Mouse (Mus musculus): ENCODE data around the gene Gm10273. TPM values are rescaled to one million over a fixed set of nuclear protein-coding genes. Genes with fewer than 3 reads are reported as not detected.

The Gm10273 gene
- total RNA-seq, 2 experiments from 2014 or later: 33.3 to 55.3 TPM

DNA sequence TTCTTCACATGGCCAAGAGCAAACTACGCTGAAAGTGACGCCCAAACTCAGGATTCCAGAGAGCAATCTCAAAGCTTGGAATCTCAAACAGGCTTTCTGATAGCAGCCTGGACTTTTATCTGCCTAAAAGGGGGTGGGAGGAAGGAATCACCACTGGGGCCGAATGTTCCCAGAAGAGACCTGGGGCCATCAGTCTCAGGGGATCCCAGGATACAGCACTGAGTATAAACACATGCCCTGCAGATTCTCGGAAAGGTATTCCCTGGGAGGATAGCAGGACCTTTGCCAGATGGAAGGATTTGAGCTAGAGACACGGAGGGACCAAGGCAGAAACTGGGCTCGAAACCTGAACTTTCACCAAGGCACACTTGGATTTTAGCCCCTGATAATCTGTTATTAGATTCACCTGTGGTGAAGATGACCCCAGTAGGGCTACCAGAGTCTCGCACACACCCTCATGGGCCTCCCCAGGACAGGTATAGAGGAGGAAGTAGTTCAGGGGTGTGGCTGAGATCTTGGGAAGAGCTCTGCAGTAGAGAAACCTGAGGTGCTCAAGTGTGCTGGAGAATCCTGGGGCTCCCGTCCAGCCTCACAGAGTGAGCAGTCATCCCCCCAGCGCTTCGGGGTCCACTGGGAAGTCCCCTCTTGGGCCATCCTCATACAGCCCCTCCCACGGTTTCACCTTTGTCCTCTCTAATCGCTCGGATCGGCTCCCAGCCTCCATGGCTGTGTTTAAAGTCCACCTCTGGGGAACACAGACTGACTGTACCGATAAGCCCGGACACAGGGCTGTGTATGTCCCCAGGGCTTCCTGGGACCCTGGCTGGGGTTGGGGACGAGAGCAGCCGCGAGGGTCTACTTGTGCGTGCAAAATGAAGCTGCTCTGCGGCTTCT is 7.7 kb downstream of the Gm10273 start, which contains the start of gene Pla2g12b:
Pla2g12b (plus strand) TSS at position 762 of the 894 bp plus-strand sequence.
- ATAC-seq (ENCODE audit: poor library complexity, severe bottlenecking): no peak

DNA sequence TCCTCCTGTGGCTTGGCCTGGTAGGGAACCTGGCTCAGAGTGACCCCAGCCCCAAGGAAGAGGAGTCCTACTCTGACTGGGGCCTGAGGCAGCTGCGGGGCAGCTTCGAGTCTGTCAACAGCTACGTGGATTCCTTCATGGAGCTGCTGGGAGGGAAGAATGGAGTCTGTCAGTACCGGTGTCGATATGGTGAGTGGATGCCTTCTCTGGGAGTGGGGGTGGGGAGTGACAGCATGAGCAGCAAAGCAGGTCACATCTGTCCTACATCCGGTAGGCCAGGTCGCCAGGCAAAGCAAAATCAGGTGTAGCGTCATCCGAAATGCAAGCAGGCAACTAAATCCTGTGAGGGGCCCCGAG is 8.3 kb downstream of the Gm10273 start:
- ATAC-seq (ENCODE audit: poor library complexity, severe bottlenecking): no peak

DNA sequence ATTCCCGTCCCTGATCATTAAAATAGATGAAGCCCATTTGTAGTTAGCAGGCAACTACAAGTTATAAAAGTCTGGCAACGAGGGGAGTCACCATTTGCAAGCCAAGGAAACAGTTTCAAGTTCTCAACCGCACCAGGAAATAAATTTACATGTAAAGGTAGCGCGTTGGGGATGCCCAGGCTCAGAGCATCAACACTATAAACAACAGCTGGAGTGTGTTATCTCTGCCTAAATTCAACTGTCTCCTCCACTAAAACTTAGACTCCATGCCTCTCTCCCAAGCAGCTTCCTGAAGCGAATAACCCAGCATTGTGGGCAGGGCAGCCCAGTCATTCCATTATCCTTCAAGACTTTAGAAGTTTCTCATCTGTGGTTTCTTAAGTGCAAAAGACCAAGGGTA is 13.1 kb downstream of the Gm10273 start:
- no peak for ATAC-seq (ENCODE audit: poor library complexity, severe bottlenecking)

DNA sequence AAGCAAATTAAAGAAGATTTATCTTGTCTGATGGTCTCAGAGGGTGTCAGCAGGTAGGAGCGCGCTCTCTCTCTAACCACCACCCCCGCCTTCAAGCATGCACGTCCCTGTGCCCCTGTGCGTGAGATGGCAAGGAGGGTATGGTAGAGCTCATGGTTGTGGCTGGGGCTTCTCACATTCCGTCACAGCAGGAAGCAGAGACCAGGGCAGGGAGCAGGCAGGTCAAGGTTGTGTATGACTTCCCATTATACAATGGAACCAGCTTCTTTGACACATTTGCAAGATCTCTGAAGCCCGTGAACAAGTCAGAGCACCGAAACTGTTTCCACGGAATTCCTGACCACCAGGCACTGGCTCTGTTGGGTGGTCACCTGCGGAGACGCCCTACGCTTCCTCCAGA is 14.8 kb downstream of the Gm10273 start:
- no peak for ATAC-seq (ENCODE audit: poor library complexity, severe bottlenecking)

DNA sequence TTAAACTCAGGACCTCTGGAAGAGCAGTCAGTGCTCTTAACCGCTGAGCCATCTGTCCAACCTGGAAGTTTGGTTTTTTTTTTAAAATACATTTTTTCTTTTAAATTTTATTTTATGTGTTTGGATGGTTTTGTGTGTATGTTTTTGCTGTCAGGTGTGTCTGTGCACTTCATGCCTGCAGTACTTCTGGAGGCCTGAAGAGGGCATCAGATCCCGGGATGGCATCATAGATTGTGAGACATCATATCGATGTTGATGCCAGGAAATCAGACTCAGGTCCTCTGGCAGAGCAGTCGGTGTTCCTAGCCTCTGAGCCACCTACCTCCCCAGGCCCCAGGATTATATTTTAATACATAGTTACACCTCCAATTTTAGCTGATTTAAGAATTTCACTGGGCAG is 18.3 kb downstream of the Gm10273 start:
- ATAC-seq (ENCODE audit: poor library complexity, severe bottlenecking): no peak

DNA sequence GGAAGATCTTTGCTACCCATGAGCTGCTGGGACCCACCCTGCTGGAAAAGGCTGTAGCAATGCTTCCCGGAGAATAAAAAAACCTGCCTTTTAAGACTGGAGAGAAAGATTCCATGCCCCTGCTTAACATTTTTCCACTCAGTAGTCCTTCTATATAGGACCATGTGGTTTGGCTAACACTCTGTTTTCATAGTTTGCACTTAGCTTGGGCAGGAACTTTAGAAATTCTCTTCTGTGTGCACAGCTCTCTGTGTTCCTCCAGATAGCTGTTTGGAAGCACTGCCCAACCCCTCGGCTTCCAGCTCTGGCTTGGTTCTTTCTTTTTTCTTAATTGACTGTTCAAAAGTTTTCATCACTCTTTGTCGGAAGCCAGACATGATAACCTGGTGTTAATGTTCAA is 21.2 kb downstream of the Gm10273 start:
- ATAC-seq (ENCODE audit: poor library complexity, severe bottlenecking): no peak

DNA sequence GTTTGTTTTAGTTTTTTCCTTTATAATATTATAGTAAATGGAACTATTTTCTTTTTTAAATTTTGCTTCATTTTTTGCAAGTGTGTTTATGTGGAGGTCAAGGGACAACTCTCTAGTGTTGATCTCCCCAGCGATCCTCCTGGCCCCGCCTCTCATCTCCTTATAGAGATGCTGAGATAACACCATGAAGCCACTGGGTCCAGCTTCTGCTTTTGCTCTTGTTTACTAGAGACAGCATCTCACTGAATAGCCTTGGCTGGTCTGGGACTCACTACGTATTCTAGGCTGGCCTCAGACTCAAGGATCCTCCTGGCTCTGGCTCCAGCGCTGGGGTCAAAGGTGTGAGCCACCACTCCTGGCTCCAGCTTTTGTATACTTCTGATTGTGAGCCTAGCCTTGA is 24.1 kb downstream of the Gm10273 start:
- ATAC-seq (ENCODE audit: poor library complexity, severe bottlenecking): peak; percentile 62

DNA sequence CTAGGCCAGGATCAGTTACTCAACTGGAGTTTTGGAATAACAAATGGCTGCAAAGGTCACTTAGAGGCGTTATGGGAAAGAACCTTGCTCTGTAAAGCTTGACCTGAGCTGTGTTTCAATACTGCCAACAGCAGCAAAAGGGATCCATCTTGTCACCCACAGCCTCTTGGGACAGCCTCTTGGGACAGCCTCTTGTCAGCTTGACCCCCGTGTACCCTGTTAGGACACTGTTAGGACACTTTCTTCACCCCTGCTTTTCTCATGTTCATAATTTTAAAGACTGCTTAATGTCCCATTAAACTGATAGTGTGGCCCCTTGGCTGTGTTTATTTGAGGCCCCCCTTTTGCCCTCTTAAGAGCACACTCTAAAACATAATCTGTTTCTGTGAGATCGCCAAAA is 29.0 kb downstream of the Gm10273 start:
- no peak for ATAC-seq (ENCODE audit: poor library complexity, severe bottlenecking)

DNA sequence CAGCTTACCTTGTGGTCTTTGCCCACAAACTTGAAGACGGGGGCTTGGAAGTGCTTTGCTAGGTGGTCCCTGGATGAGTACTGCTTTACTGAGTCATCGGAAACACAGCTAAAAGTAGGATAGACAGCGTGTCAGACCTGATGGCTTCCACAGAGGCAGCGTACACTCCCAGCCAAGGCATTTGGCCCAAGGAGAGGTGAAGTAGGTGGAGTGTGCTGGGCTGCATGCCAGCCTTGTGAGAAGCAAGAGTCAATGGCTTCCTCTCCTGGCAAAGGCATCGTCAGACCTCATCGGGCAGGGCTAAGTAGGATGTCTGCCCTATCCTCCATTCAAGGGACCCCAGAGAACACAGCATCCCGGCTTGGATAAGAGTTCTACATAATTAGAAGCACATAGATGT is 29.9 kb downstream of the Gm10273 start:
- ATAC-seq (ENCODE audit: poor library complexity, severe bottlenecking): no peak

DNA sequence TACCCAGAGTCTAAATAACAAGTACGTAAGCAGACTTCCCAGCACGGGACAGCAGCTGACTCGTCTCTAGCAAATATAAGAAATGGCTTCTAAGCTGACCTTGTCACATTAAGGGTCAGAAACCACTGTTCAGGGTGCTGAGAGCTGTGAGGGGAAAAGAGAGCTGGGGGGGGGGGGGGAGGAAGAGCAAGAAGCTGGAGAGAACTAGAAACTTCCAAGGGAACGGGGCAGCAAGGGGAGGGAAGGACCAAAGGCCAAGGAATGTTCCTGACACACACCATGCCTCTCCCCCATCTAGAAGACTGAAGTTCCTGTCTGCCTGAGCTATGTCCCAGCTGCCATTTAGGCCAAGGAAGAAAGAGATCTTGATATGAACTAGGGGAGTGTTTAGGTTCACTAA is 30.9 kb downstream of the Gm10273 start:
- no peak for ATAC-seq (ENCODE audit: poor library complexity, severe bottlenecking)

DNA sequence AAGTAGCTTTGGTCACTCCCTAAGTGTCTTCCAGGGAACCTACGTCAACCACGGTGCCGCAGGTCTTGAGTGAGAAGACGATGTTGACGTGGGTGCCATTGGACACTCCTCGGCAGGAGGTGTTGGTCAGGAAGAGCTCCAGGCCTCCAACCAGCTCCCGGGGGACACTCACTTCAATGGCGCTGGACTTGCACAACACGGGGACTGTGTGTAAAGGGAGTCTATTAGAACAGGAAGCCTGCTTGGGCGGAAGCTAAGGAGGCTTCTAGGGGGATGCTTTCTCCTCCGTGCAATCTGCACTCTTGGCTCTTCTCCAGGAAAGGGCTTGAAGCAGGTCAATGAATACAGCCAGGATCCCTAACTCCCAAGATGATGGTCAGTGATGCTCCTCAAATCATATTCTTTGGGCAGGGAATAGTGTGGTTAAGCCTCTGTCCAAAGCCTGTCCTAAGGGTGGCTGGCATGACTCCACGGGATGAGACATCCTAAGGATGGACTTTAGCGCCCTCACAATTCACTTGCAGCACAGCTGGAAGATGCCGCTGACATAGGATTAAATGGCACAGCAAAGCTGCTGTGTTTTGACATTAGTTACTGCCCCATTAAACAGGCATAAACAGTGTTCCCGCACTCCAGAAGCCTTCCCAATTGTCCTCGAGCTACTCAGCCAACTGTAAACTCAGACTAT is 34.2 kb downstream of the Gm10273 start:
- no peak for ATAC-seq (ENCODE audit: poor library complexity, severe bottlenecking)

DNA sequence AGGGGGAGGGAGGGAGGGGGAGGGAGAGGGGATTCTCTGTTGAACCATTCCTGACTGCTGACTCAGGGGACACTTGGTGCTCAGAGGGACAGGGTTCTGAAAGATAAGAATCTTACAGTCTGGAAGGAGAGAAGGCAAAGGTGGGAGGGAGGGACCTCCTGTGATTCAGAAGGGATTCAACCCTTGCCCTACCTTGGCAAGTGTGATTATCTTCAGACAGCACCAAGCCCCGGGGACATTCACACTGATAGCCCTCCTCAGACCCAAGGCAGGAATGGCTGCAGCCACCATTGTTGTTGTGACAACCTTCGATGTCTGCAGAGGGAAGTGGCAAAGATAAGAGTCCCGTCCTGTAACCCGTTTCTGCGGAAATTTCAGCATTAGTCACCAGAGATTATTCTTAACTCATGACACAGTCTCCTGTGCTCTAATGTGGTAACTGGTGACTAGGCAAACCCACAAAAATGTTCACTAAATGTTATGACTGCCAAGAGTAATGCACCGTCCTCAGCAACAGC is 35.3 kb downstream of the Gm10273 start:
- peak; percentile 92 for ATAC-seq (ENCODE audit: poor library complexity, severe bottlenecking)

DNA sequence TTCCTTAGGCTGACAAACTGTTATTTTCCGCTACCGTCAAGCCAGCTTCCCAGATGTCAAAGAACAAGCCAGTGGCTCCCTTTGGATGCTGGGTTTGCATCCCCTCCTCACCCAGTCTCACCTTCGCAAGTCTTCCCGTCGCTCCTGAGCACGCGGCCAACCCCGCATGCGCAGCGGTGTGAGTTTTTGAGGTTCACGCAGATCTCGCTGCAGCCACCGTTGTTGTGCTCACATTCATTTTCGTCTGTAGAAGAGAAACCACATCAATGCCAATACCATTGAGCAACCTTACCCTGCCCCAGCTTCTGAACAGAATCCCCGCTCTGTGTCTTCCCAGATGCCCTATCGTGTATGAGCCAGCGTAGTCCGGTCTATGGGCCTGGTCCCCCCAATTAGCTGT is 40.3 kb downstream of the Gm10273 start:
- ATAC-seq (ENCODE audit: poor library complexity, severe bottlenecking): no peak

DNA sequence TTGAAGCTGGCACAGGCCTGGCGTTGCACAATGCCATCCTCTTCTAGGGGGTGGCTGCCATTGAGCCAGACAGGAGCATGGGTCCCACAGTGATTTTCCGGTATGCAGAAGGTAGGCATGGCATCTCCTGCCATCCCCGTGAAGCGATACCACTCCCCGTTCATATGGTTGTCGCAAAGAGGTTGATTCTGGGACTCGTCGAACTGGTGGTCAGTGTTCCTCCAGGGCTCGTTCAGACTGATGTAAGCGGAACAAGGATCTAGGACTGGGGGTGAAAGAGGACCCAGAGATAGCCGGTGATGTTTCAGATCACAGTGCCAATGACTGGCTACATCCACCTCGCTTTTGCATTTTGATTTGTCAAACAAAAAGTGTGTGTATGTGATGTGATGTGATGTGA is 43.2 kb downstream of the Gm10273 start:
- ATAC-seq (ENCODE audit: poor library complexity, severe bottlenecking): no peak

DNA sequence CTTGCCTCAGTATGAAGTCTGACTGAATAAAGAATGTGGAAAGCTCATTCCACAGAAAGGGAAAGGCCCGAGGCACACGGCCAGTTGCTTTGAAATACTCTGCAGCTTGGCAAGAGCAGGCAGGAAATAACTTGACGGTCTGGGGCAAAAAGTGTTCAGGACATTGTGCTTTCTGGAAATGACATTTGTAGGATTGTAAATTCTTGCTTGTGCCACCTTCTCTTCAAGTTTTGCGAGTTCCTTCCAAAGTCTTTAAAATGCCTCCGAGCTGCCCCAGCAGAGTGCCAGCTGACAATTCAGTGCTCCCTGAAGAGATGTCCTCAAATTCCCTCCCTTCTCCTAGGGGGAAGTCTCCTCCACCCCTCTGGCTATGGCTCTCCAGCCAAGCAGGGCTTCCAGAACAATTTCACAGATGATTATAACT is 44.1 kb downstream of the Gm10273 start:
- no peak for ATAC-seq (ENCODE audit: poor library complexity, severe bottlenecking)

DNA sequence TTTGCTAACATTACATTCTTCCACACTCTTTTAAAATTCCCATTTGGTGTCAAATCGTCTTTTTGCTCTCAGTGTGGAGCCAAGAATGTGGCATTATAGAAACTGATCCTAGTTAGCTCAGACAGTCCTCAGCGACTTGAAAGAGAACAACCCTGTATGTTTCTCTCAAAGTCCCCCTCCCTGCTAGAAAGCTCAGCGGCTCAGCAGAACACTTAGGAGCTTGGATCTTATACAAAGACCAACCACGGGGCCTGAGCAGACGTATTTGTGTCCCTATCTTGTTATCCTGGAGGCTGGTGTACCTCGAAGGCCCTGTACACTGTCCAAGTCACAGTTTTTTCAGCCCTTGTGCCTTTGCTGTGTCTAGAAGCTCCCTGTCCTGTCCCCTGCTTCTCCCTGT is 44.7 kb downstream of the Gm10273 start:
- no peak for ATAC-seq (ENCODE audit: poor library complexity, severe bottlenecking)

DNA sequence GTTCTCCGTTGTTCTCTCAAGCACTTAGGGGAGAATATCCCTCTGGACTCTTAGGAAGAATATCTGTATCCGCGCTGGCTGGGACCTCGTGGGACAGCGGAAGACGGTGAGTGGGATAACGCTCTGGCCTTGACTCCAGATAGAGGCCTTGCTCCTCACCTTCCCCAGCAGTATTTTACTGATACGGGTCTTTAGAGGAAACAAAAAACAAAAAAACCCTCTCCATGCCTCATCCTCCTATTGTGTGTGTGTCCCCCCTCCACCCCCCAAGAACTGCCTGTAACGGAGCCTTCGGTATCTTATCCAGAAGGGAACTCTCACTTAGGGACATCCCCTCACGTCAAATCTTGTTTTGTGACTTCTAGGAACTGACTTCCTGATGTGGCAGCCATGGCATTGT is 46.3 kb downstream of the Gm10273 start, which contains the start of gene Oit3:
Oit3 (minus strand) TSS at position 44 of the 400 bp plus-strand sequence.
- ATAC-seq (ENCODE audit: poor library complexity, severe bottlenecking): no peak

DNA sequence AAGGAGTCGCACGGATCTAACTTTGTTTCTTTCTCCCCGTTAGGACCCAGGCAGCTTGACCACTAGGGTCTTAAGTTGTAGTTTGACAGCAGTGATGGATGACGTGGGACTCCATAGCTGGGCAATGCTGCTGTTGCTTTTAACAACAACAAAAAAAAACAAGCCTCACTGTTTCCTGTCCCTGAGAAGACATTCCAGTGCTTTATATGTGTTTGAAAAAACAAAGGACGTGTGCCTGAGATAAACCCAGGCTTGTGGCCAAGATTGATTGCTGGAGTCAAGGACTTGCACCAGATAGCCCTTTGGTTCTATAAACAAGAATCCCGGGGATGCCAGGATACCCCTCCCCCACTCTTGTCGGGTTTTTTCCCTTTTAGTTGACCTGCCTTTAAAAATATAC is 47.8 kb downstream of the Gm10273 start:
- ATAC-seq (ENCODE audit: poor library complexity, severe bottlenecking): no peak

DNA sequence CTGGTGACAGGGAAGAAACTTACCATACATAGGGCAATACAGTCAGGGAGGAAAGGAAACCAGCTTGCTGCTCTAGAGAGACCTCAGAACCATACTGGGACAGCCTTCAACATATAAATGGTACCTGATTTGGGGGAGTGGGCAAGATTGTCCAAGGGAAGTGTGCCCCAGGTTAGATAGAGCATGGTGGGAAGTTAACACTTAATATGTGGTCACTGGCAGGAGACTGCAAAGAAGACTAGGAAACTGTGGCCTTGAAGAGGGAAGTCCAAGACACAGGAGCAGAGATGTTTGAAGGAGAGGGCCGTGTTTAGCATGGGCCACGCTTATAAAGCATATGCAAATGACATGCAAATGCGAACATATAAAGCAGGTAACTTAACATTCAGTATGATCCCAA is 48.7 kb downstream of the Gm10273 start:
- no peak for ATAC-seq (ENCODE audit: poor library complexity, severe bottlenecking)

DNA sequence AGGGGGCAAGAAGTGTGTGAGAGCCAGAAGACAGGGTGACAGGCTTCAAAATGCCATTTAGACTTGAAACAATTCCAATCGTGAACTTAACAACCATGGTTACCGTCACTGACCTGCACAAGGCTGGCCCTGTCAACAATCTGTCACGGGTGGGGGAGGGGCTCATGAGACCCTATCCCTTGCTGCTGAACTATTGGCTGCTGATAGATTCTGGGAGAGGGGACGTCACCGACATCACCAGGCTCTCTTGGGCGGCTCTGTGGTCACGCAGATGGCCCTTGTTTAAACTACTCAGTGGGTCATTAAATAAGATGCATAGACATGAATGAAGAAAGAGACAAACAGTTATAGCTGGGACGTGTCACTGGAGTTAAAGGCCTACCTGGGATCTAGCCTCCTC is 49.2 kb downstream of the Gm10273 start:
- no peak for ATAC-seq (ENCODE audit: poor library complexity, severe bottlenecking)

All from megakaryocyte, adult 5-6 weeks (primary cell).